Mouse (Mus musculus) MEL (cell line): ENCODE results near the gene Sox5. TPM values are rescaled to one million over a fixed set of nuclear protein-coding genes. Genes with fewer than 3 reads are reported as not detected.

Source experiments
- DNase-seq: peaks from one replicate; pipeline ENCODE4 v3.0.0; 2011; ENCODE audit warnings: low read depth, low spot score
- H3K27ac ChIP-seq: 2 replicates; pipeline ENCODE4 v1.5.1; 2012; ENCODE audit warnings: low read depth, mild to moderate bottlenecking, control low read depth, low read length, moderate library complexity; ENCODE audit not compliant: control insufficient read depth
- H3K27me3 ChIP-seq, 2 experiments: fragments of 150-350 bp in 1 of 2; sonication (generic) in 1 of 2; 2 replicates each; pipeline ENCODE4 v1.6.1; 2012; ENCODE audit warnings: low read length in 2 of 2, mild to moderate bottlenecking in 2 of 2, improper control_type of control experiment in 1 of 2, moderate library complexity in 1 of 2; ENCODE audit not compliant: insufficient read depth in 2 of 2, control insufficient read depth in 1 of 2
- H3K36me3 ChIP-seq, 2 experiments: 2 replicates each; pipeline ENCODE4 v1.6.1; 2012 to 2014; ENCODE audit warnings: low read length in 2 of 2, improper control_type of control experiment in 1 of 2, inconsistent platforms in 1 of 2, mild to moderate bottlenecking in 1 of 2; ENCODE audit not compliant: insufficient read depth in 2 of 2, control insufficient read depth in 1 of 2
- H3K4me1 ChIP-seq, 2 experiments: fragments of 150-350 bp in 1 of 2; sonication (generic) in 1 of 2; 2 replicates each; pipeline ENCODE4 v1.6.1; 2012; ENCODE audit warnings: low read length in 2 of 2, improper control_type of control experiment in 1 of 2, mild to moderate bottlenecking in 1 of 2; ENCODE audit not compliant: insufficient read depth in 2 of 2, control insufficient read depth in 1 of 2
- H3K4me3 ChIP-seq, 2 experiments: fragments of 150-350 bp in 1 of 2; sonication (generic) in 1 of 2; 2 replicates each; pipeline ENCODE4 v1.5.1; 2012; ENCODE audit warnings: low read depth in 2 of 2, low read length in 2 of 2, mild to moderate bottlenecking in 2 of 2, moderate library complexity in 2 of 2, control low read depth in 1 of 2, improper control_type of control experiment in 1 of 2; ENCODE audit not compliant: control insufficient read depth in 1 of 2, insufficient read depth in 1 of 2
- H3K79me2 ChIP-seq: 2 replicates; pipeline ENCODE4 v1.6.1; 2012; ENCODE audit warnings: mild to moderate bottlenecking, low read length, moderate library complexity; ENCODE audit not compliant: control insufficient read depth, poor library complexity, insufficient read depth
- H3K9ac ChIP-seq: 2 replicates; pipeline ENCODE4 v1.6.1; 2012; ENCODE audit warnings: low read depth, mild to moderate bottlenecking, control low read depth, low read length, moderate library complexity; ENCODE audit not compliant: control insufficient read depth, poor library complexity, severe bottlenecking
- H3K9me3 ChIP-seq: fragments of 150-350 bp; sonication (generic); replicated peaks from 2 replicates; pipeline ENCODE4 v1.6.1; 2012; ENCODE audit warnings: mild to moderate bottlenecking, low read length, improper control_type of control experiment, moderate library complexity; ENCODE audit not compliant: insufficient read depth
- BHLHE40 ChIP-seq: IDR thresholded peaks from 2 replicates; pipeline ENCODE4 v1.6.1; 2012; ENCODE audit warnings: low read depth, mild to moderate bottlenecking, inconsistent platforms, low read length, improper control_type of control experiment, borderline replicate concordance
- CHD1 ChIP-seq: IDR thresholded peaks from 2 replicates; pipeline ENCODE4 v1.6.1; 2012; ENCODE audit warnings: low read depth, mild to moderate bottlenecking, inconsistent platforms, low read length, improper control_type of control experiment
- CHD2 ChIP-seq: IDR thresholded peaks from 2 replicates; pipeline ENCODE4 v1.6.1; 2011; ENCODE audit warnings: low read length, improper control_type of control experiment
- ELF1 ChIP-seq: IDR thresholded peaks from 2 replicates; pipeline ENCODE4 v1.6.1; 2014; ENCODE audit warnings: low read depth, mild to moderate bottlenecking, inconsistent platforms, low read length, improper control_type of control experiment, moderate library complexity
- ETS1 ChIP-seq: IDR thresholded peaks from 2 replicates; pipeline ENCODE4 v1.6.1; 2012; ENCODE audit warnings: low read depth, mild to moderate bottlenecking, inconsistent platforms, low read length, improper control_type of control experiment, moderate library complexity
- GATA1 ChIP-seq: IDR thresholded peaks from 2 replicates; pipeline ENCODE4 v1.6.1; 2011; ENCODE audit warnings: low read depth, low read length, improper control_type of control experiment
- HCFC1 ChIP-seq: IDR thresholded peaks from 2 replicates; pipeline ENCODE4 v1.6.1; 2012; ENCODE audit warnings: low read depth, mild to moderate bottlenecking, inconsistent platforms, low read length, improper control_type of control experiment, moderate library complexity
- JUND ChIP-seq: IDR thresholded peaks from 2 replicates; pipeline ENCODE4 v1.6.1; 2011; ENCODE audit warnings: low read depth, mild to moderate bottlenecking, improper control_type of control experiment, low read length
- MAX ChIP-seq: IDR thresholded peaks from 2 replicates; pipeline ENCODE4 v1.6.1; 2011; ENCODE audit warnings: low read length, improper control_type of control experiment
- MAZ ChIP-seq: IDR thresholded peaks from 2 replicates; pipeline ENCODE4 v1.6.1; 2012; ENCODE audit warnings: low read depth, mild to moderate bottlenecking, inconsistent platforms, low read length, improper control_type of control experiment
- MXI1 ChIP-seq: IDR thresholded peaks from 2 replicates; pipeline ENCODE4 v1.6.1; 2011; ENCODE audit warnings: mild to moderate bottlenecking, low read depth, low read length, improper control_type of control experiment
- MYC ChIP-seq: IDR thresholded peaks from 2 replicates; pipeline ENCODE4 v1.6.1; 2011; ENCODE audit warnings: low read depth, mild to moderate bottlenecking, low read length, improper control_type of control experiment, moderate library complexity
- NELFE ChIP-seq: IDR thresholded peaks from 2 replicates; pipeline ENCODE4 v1.6.1; 2011; ENCODE audit warnings: low read depth, low read length, improper control_type of control experiment
- POLR2AphosphoS2 ChIP-seq: IDR thresholded peaks from 2 replicates; pipeline ENCODE4 v1.6.1; 2011; ENCODE audit warnings: low read length, improper control_type of control experiment
- POLR2AphosphoS5 ChIP-seq: IDR thresholded peaks from 2 replicates; pipeline ENCODE4 v1.6.1; 2012; ENCODE audit warnings: low read depth, borderline replicate concordance, mild to moderate bottlenecking, inconsistent platforms, low read length, moderate library complexity, mixed read lengths
- RAD21 ChIP-seq: IDR thresholded peaks from 2 replicates; pipeline ENCODE4 v1.6.1; 2011; ENCODE audit warnings: mild to moderate bottlenecking, low read depth, low read length, improper control_type of control experiment
- RCOR1 ChIP-seq: IDR thresholded peaks from 2 replicates; pipeline ENCODE4 v1.6.1; 2012; ENCODE audit warnings: low read depth, mild to moderate bottlenecking, inconsistent platforms, low read length, improper control_type of control experiment
- SIN3A ChIP-seq: IDR thresholded peaks from 2 replicates; pipeline ENCODE4 v1.6.1; 2012; ENCODE audit warnings: low read length, improper control_type of control experiment, inconsistent platforms
- SMC3 ChIP-seq: IDR thresholded peaks from 2 replicates; pipeline ENCODE4 v1.6.1; 2011; ENCODE audit warnings: low read depth, low read length, improper control_type of control experiment
- TBP ChIP-seq: IDR thresholded peaks from 2 replicates; pipeline ENCODE4 v1.8.0; 2011; ENCODE audit warnings: low read depth, low read length, improper control_type of control experiment
- UBTF ChIP-seq: IDR thresholded peaks from 2 replicates; pipeline ENCODE4 v1.6.1; 2012; ENCODE audit warnings: low read depth, mild to moderate bottlenecking, inconsistent platforms, low read length, improper control_type of control experiment, moderate library complexity, borderline replicate concordance; ENCODE audit not compliant: insufficient read depth
- ZC3H11A ChIP-seq: IDR thresholded peaks from 2 replicates; pipeline ENCODE4 v1.6.1; 2012; ENCODE audit warnings: low read depth, mild to moderate bottlenecking, inconsistent platforms, low read length, improper control_type of control experiment
- ZKSCAN1 ChIP-seq: IDR thresholded peaks from 2 replicates; pipeline ENCODE4 v1.6.1; 2012; ENCODE audit warnings: low read depth, mild to moderate bottlenecking, inconsistent platforms, low read length, improper control_type of control experiment, moderate library complexity
- ZNF384 ChIP-seq: IDR thresholded peaks from 2 replicates; pipeline ENCODE4 v1.6.1; 2012; ENCODE audit warnings: low read depth, mild to moderate bottlenecking, inconsistent platforms, low read length, improper control_type of control experiment
- polyA plus RNA-seq, 2 experiments: library from polyadenylated mRNA; stranded (reverse) in 1 of 2; unstranded in 1 of 2; fragments of >175 nt in 1 of 2; fragments of >200 nt in 1 of 2; gene quantifications; 2 replicates each; pipeline versions ENCODE4 v1.2.1 to v1.2.4; 2012; ENCODE audit warnings: low replicate concordance in 2 of 2, low read depth in 1 of 2; ENCODE audit not compliant: insufficient read length in 2 of 2, insufficient read depth in 1 of 2, missing spikeins in 1 of 2
- total RNA-seq: library from RNA; depleted of rRNA; stranded (reverse); fragments of 300-350 nt; gene quantifications from 2 replicates; pipeline ENCODE4 v1.2.3, GENCODE M21; 2012

Gene Sox5
- total and polyA plus RNA-seq, 3 experiments: 0.19 to 3.0 TPM; not detected in 1

DNA sequence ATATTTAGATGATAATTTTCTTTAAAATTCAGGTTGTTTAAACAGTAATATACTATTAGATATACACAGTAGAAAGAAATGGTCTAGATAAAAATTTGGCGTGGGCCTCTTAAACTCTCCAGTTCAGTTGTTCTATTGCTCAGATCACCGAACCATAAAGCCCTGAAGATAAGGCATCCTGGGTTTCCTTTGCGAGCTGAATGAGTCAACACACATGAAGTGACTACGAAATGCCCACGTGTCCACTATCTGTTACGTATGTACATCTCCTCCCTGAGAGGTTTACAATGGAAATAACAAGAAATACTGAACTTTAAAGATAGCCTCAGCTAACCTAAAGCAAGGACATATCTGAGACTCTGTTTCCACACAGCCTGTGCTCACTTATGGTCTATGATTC, 296.2 kb downstream of the Sox5 start:
- Histone ChIP-seq H3K79me2 (no peaks in the 10 kb centered on the region), H3K36me3 (no peaks in the 10 kb centered on the region), H3K9me3 (no peaks in the 10 kb centered on the region), H3K4me1 (no peaks in the 10 kb centered on the region), H3K27ac (no peak overlapping the region), H3K9ac (no peak overlapping the region), H3K4me3 (no peak overlapping the region), H3K27me3 (no peaks in the 10 kb centered on the region)
- TF ChIP-seq BHLHE40: no peak
- TF ChIP-seq POLR2AphosphoS5: no peak
- no peak for TF ChIP-seq NELFE
- no peak for TF ChIP-seq ZC3H11A
- TF ChIP-seq MAX: no peak
- TF ChIP-seq RCOR1: no peak
- TF ChIP-seq RAD21: no peak
- TF ChIP-seq UBTF: no peak
- no peak for TF ChIP-seq ZKSCAN1
- TF ChIP-seq CHD2: no peak
- TF ChIP-seq JUND: no peak
- no peak for DNase-seq

DNA sequence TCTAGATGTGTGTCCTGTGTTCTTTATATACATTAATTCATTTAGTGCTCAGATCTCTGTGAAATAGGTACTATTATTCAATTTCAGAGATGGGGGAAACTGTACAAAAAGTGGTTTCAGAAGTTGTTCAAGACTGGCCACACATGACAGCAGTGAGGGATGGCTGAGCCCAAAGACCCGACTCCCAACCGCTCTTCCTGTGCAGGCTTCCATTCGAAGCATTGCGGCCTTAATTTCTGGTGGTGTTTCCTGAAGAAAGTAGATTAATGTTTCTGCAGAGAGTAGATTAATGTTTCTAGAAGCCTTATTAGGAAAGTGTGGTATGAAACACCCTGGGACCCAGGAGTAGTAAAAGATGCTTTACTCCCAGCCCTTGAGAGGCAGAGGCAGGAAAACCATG, 298.6 kb downstream of the Sox5 start:
- H3K79me2 ChIP-seq: no peaks in the 10 kb centered on the region
- no peak for DNase-seq
- no peaks in the 10 kb centered on the region for H3K27me3 ChIP-seq
- no peaks in the 10 kb centered on the region for H3K36me3 ChIP-seq
- no peak overlapping the region for H3K27ac ChIP-seq
- H3K9ac ChIP-seq: no peak overlapping the region
- no peak overlapping the region for H3K4me3 ChIP-seq
- H3K4me1 ChIP-seq: no peaks in the 10 kb centered on the region
- no peaks in the 10 kb centered on the region for H3K9me3 ChIP-seq
- no peak for TF ChIP-seq MAZ
- TF ChIP-seq UBTF: no peak
- TF ChIP-seq POLR2AphosphoS2: no peak
- no peak for TF ChIP-seq ZNF384
- no peak for TF ChIP-seq CHD1
- TF ChIP-seq HCFC1: no peak
- TF ChIP-seq SMC3: no peak
- TF ChIP-seq MYC: no peak
- no peak for TF ChIP-seq GATA1
- TF ChIP-seq CHD2: no peak
- no peak for TF ChIP-seq TBP
- no peak for TF ChIP-seq SIN3A
- no peak for TF ChIP-seq ELF1
- no peak for TF ChIP-seq POLR2AphosphoS5
- TF ChIP-seq MXI1: no peak
- TF ChIP-seq RCOR1: no peak
- no peak for TF ChIP-seq ETS1
